Mouse (Mus musculus) heart, postnatal 0 days (tissue): ENCODE results near the gene Mgat1. TPM values are rescaled to one million over a fixed set of nuclear protein-coding genes. Genes with fewer than 3 reads are reported as not detected.

Experiments
- ATAC-seq: fragments of 200-750 bp; cut with Nextera tagmentation; 2 replicates; pipeline ENCODE4 v1.8.0; 2017; ENCODE audit warnings: low read depth, moderate number of reproducible peaks, moderate library complexity; ENCODE audit not compliant: insufficient read depth
- DNase-seq: peaks from one replicate; pipeline ENCODE4 v3.0.0-alpha.2; 2016; ENCODE audit warnings: low spot score
- H3K27ac ChIP-seq: fragments of 300-500 bp; sonication (generic); 2 replicates; pipeline ENCODE4 v1.5.1; 2014; ENCODE audit warnings: low read depth, mild to moderate bottlenecking
- H3K27me3 ChIP-seq: fragments of 300-500 bp; sonication (generic); 2 replicates; pipeline ENCODE4 v1.6.1; 2014; ENCODE audit warnings: low read length, mixed read lengths; ENCODE audit not compliant: control insufficient read depth, insufficient read depth
- H3K36me3 ChIP-seq: fragments of 300-500 bp; sonication (generic); replicated peaks from 2 replicates; pipeline ENCODE4 v1.6.1; 2014; ENCODE audit warnings: low read length, mixed read lengths; ENCODE audit not compliant: control insufficient read depth, insufficient read depth
- H3K4me1 ChIP-seq: fragments of 300-500 bp; sonication (generic); 2 replicates; pipeline ENCODE4 v1.6.1; 2014; ENCODE audit warnings: antibody characterized with exemption; ENCODE audit not compliant: control insufficient read depth, insufficient read depth
- H3K4me2 ChIP-seq: fragments of 300-500 bp; sonication (generic); 2 replicates; pipeline ENCODE4 v1.6.1; 2014; ENCODE audit warnings: low read depth, mild to moderate bottlenecking, low read length, moderate library complexity
- H3K4me3 ChIP-seq: fragments of 300-500 bp; sonication (generic); 2 replicates; pipeline ENCODE4 v1.5.1; 2014; ENCODE audit warnings: low read depth, low read length
- H3K9ac ChIP-seq: fragments of 300-500 bp; sonication (generic); replicated peaks from 2 replicates; pipeline ENCODE4 v1.6.1; 2014; ENCODE audit warnings: low read depth, low read length, mixed read lengths
- H3K9me3 ChIP-seq: fragments of 300-500 bp; sonication (generic); replicated peaks from 2 replicates; pipeline ENCODE4 v1.6.1; 2016; ENCODE audit warnings: low read length; ENCODE audit not compliant: control insufficient read depth
- CTCF ChIP-seq: IDR thresholded peaks from 2 replicates; pipeline ENCODE4 v1.5.1; 2016; ENCODE audit warnings: antibody characterized with exemption, control low read depth, low read depth
- EP300 ChIP-seq: IDR thresholded peaks from 2 replicates; pipeline ENCODE4 v1.6.1; 2016; ENCODE audit warnings: antibody characterized with exemption, low read depth
- WGBS: fragments of 180-500 bp; shearing (Covaris S2); extraction: QIAGEN DNeasy Blood & Tissue Kit; methylation state at CpG from one replicate; pipeline ENCODE4 v1.1.7; 2014; 5-methylcytosine and 5-hydroxymethylcytosine counted together
- polyA plus RNA-seq: library from polyadenylated mRNA; unstranded; fragments of >200 nt; fragmentation: Nextera tagmentation; extraction: Ambion mirVana; gene quantifications from 2 replicates; pipeline ENCODE4 v1.2.1, GENCODE M21; 2015
- total RNA-seq: library from RNA; depleted of rRNA; stranded (reverse); fragments of >200 nt; gene quantifications from 2 replicates; pipeline ENCODE4 v1.2.3, GENCODE M21; 2014; ENCODE audit warnings: low replicate concordance

Gene Mgat1
- total and polyA plus RNA-seq, 2 experiments from 2014 or later: 45.7 to 163 TPM

- TF ChIP-seq EP300 (no peak), CTCF (no peak)
- DNase-seq (no peak), ATAC-seq (no peak)
- 26% methylated on average over 1 of the region's 1 CpGs for WGBS
- Histone ChIP-seq H3K9ac (no peak overlapping the region), H3K4me1 (peaks cover 12% of the 10 kb centered on the region), H3K9me3 (no peaks in the 10 kb centered on the region), H3K27ac (no peak overlapping the region), H3K36me3 (peaks cover 65% of the 10 kb centered on the region), H3K4me3 (no peak overlapping the region), H3K4me2 (no peak overlapping the region), H3K27me3 (no peaks in the 10 kb centered on the region)
Measured at GRCm38 (mm10) chr11:49259829-49260228, 15.8 kb downstream of the Mgat1 start.

GRCm38 (mm10) chr11:49260598-49261312 is 16.8 kb downstream of the Mgat1 start:
- H3K4me2 ChIP-seq: no peak overlapping the region
- WGBS: 62% methylated on average over 21 of the region's 21 CpGs
- ATAC-seq: peak; percentile 77
- peaks cover 12% of the 10 kb centered on the region for H3K4me1 ChIP-seq
- H3K27ac ChIP-seq: peak overlapping the region; percentile 69; the same call in 1 of the 2 replicates
- no peak overlapping the region for H3K4me3 ChIP-seq
- H3K27me3 ChIP-seq: no peaks in the 10 kb centered on the region
- peaks cover 57% of the 10 kb centered on the region for H3K36me3 ChIP-seq
- H3K9ac ChIP-seq: no peak overlapping the region; the same call in 1 of the 2 replicates
- H3K9me3 ChIP-seq: no peaks in the 10 kb centered on the region
- peak; percentile 18 for DNase-seq
- TF ChIP-seq CTCF: no peak
- no peak for TF ChIP-seq EP300

GRCm38 (mm10) chr11:49261313-49261855 is 17.4 kb downstream of the Mgat1 start:
- no peak overlapping the region for H3K4me2 ChIP-seq

GRCm38 (mm10) chr11:49262286-49262685 is 18.3 kb downstream of the Mgat1 start:
- no peak overlapping the region for H3K4me3 ChIP-seq
- no peaks in the 10 kb centered on the region for H3K27me3 ChIP-seq
- WGBS: 80% methylated on average over 5 of the region's 5 CpGs
- DNase-seq (no peak), ATAC-seq (no peak)
- no peak for TF ChIP-seq CTCF
- TF ChIP-seq EP300: no peak
- peaks cover 20% of the 10 kb centered on the region for H3K4me1 ChIP-seq
- no peak overlapping the region for H3K4me2 ChIP-seq
- H3K9ac ChIP-seq: no peak overlapping the region
- no peaks in the 10 kb centered on the region for H3K9me3 ChIP-seq
- H3K27ac ChIP-seq: no peak overlapping the region
- H3K36me3 ChIP-seq: peaks cover 52% of the 10 kb centered on the region

More at GRCm38 (mm10) chr11:49261313-49261855, 17.4 kb downstream of the Mgat1 start:
- ATAC-seq (no peak), DNase-seq (no peak)
- Histone ChIP-seq H3K9me3 (no peaks in the 10 kb centered on the region), H3K4me1 (peaks cover 12% of the 10 kb centered on the region), H3K27me3 (no peaks in the 10 kb centered on the region), H3K9ac (no peak overlapping the region), H3K36me3 (peaks cover 57% of the 10 kb centered on the region), H3K27ac (peak overlapping the region; percentile 69; the same call in 1 of the 2 replicates), H3K4me3 (no peak overlapping the region)
- 92% methylated on average over 14 of the region's 14 CpGs for WGBS
- TF ChIP-seq EP300: no peak
- TF ChIP-seq CTCF: no peak

DNA sequence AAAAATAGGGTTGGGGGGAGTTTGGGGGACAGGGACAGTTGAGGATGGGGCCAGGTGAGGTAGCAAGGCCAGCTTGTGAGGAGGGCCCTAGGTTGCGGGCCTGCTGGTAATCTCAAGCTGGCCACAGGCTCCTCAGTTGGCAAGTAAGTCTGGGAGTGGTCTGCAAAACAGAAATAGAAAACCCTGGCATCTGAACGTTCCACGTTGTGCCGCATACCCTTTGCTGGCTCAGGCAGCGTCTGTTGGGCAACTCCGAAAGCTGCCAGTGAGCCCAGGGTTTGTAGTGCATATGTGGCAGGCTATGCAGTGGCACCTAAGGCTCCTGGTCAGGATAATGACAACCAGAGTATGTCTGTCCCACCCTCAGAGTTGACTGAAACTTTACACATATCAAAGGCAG is 19.2 kb downstream of the Mgat1 start:
- H3K9me3 ChIP-seq: no peaks in the 10 kb centered on the region
- no peak for TF ChIP-seq EP300
- TF ChIP-seq CTCF: no peak
- no peak overlapping the region for H3K4me2 ChIP-seq
- DNase-seq: no peak
- no peak overlapping the region for H3K4me3 ChIP-seq
- peaks cover 47% of the 10 kb centered on the region for H3K36me3 ChIP-seq
- no peak for ATAC-seq
- H3K4me1 ChIP-seq: peaks cover 28% of the 10 kb centered on the region
- no peak overlapping the region for H3K9ac ChIP-seq
- no peak overlapping the region for H3K27ac ChIP-seq
- 81% methylated on average over 6 of the region's 6 CpGs for WGBS
- H3K27me3 ChIP-seq: no peaks in the 10 kb centered on the region
